Mouse (Mus musculus): ENCODE results near the gene Agbl5.

- TF ChIP-seq CTCF (IDR thresholded peaks at IDR 0.05; ENCODE audit: low read depth) (no peak), EP300 (optimal IDR thresholded peaks at IDR 0.05) (no peak)
Observed at GRCm38 (mm10) chr5:30917891-30918670, 29.6 kb downstream of the Agbl5 start.
